12 mouse cellular contexts compared by ENCODE assay signal in genomic region chr3:66979491-66979890, GRCm38 (mm10). TPM values are rescaled to one million over a fixed set of nuclear protein-coding genes. Genes with fewer than 3 reads are reported as not detected.
DNase-seq lines count a peak whose midpoint lies in the region; ATAC-seq and TF ChIP-seq lines count a peak whose summit lies in the region.
"Had no signal": no experiment of that assay in that cellular context is flagged by ENCODE, and none has a peak within 500 bp of the region (broad histone marks: within the 10 kb centered on the region; RNA-seq: fewer than 3 reads in every experiment).

No protein-coding gene starts in this region.

- no peak overlapping the region for H3K4me2 ChIP-seq in intestine, embryonic 14.5 days (ENCODE audit: low read length)
- no peak overlapping the region for H3K4me2 ChIP-seq in intestine, embryonic 16.5 days (ENCODE audit: low read depth, low read length)
- peak overlapping the region; percentile 74 for H3K4me2 ChIP-seq in embryonic facial prominence, embryonic 13.5 days
- H3K4me2 ChIP-seq in hindbrain, postnatal 0 days (ENCODE audit: low read depth, low read length), result no peak overlapping the region

- TF ChIP-seq CTCF in hindbrain, postnatal 0 days (IDR thresholded peaks at IDR 0.05; ENCODE audit: low read depth), result no peak

- no peak overlapping the region for H3K4me3 ChIP-seq in intestine, embryonic 14.5 days (ENCODE audit: low read depth, low read length)
- H3K4me3 ChIP-seq in intestine, embryonic 16.5 days (ENCODE audit: low read length), result no peak overlapping the region
- H3K4me3 ChIP-seq in embryonic facial prominence, embryonic 13.5 days, result peak overlapping the region; percentile 63
- 0 out of 2 replicates have a peak overlapping the region, but pooled peaks have one; percentile 4 for H3K4me3 ChIP-seq in hindbrain, postnatal 0 days (ENCODE audit: low read length)

- no peaks in the 10 kb centered on the region for H3K36me3 ChIP-seq in intestine, embryonic 14.5 days (ENCODE audit: control insufficient read depth, insufficient read depth, low read length)
- H3K36me3 ChIP-seq in intestine, embryonic 16.5 days (ENCODE audit: control insufficient read depth, insufficient read depth, low read length), result no peaks in the 10 kb centered on the region
- H3K36me3 ChIP-seq in embryonic facial prominence, embryonic 13.5 days, result no peaks in the 10 kb centered on the region
- no peaks in the 10 kb centered on the region for H3K36me3 ChIP-seq in hindbrain, postnatal 0 days (ENCODE audit: insufficient read depth, low read length)

- no peak overlapping the region for H3K27ac ChIP-seq in intestine, embryonic 14.5 days (ENCODE audit: low read depth)
- H3K27ac ChIP-seq in intestine, embryonic 16.5 days (ENCODE audit: low read length), result no peak overlapping the region
- H3K27ac ChIP-seq in embryonic facial prominence, embryonic 13.5 days, result peak overlapping the region; percentile 73
- no peak overlapping the region for H3K27ac ChIP-seq in hindbrain, postnatal 0 days
- H3K27ac ChIP-seq: kidney, postnatal 0 days had no signal

- no peak overlapping the region for H3K9ac ChIP-seq in intestine, embryonic 14.5 days (ENCODE audit: low read length)
- no peak overlapping the region for H3K9ac ChIP-seq in intestine, embryonic 16.5 days (ENCODE audit: low read depth, low read length)
- H3K9ac ChIP-seq in embryonic facial prominence, embryonic 13.5 days, result peak overlapping the region; percentile 87
- no peak overlapping the region for H3K9ac ChIP-seq in hindbrain, postnatal 0 days (replicated peaks; ENCODE audit: low read length)

- H3K9me3 ChIP-seq in intestine, embryonic 14.5 days (ENCODE audit: control insufficient read depth, low read length), result no peaks in the 10 kb centered on the region
- no peaks in the 10 kb centered on the region for H3K9me3 ChIP-seq in intestine, embryonic 16.5 days (ENCODE audit: control insufficient read depth, low read length)
- no peaks in the 10 kb centered on the region for H3K9me3 ChIP-seq in embryonic facial prominence, embryonic 13.5 days
- H3K9me3 ChIP-seq in hindbrain, postnatal 0 days (ENCODE audit: low read length), result no peaks in the 10 kb centered on the region

- H3K27me3 ChIP-seq in intestine, embryonic 14.5 days (replicated peaks; ENCODE audit: control insufficient read depth, insufficient read depth, low read length), result peaks cover 100% of the 10 kb centered on the region
- H3K27me3 ChIP-seq in intestine, embryonic 16.5 days (replicated peaks; ENCODE audit: control insufficient read depth, insufficient read depth, low read length), result peaks cover 57% of the 10 kb centered on the region
- peaks cover 82% of the 10 kb centered on the region for H3K27me3 ChIP-seq in embryonic facial prominence, embryonic 13.5 days
- peaks cover 62% of the 10 kb centered on the region for H3K27me3 ChIP-seq in hindbrain, postnatal 0 days (ENCODE audit: insufficient read depth, low read length)

- H3K4me1 ChIP-seq in intestine, embryonic 14.5 days (replicated peaks; ENCODE audit: control insufficient read depth, insufficient read depth, low read length), result peaks cover 5% of the 10 kb centered on the region; the same call in 1 of the 2 replicates
- peaks cover 17% of the 10 kb centered on the region; the same call in 1 of the 2 replicates for H3K4me1 ChIP-seq in intestine, embryonic 16.5 days (ENCODE audit: control insufficient read depth, insufficient read depth, low read length)
- H3K4me1 ChIP-seq in embryonic facial prominence, embryonic 13.5 days, result peaks cover 22% of the 10 kb centered on the region
- H3K4me1 ChIP-seq in hindbrain, postnatal 0 days (ENCODE audit: insufficient read depth, low read length), result 0 out of 2 replicates have a peak, but pooled peaks cover 3% of the 10 kb centered on the region

- 3% methylated on average over 9 of the region's 9 CpGs for WGBS in intestine, embryonic 14.5 days
- WGBS in intestine, embryonic 16.5 days, result 2% methylated on average over 9 of the region's 9 CpGs
- WGBS in embryonic facial prominence, embryonic 13.5 days, result 2% methylated on average over 9 of the region's 9 CpGs
- WGBS in hindbrain, postnatal 0 days, result 4% methylated on average over 9 of the region's 9 CpGs

- ATAC-seq in intestine, embryonic 14.5 days (replicated peaks; ENCODE audit: low FRiP score, low TSS enrichment, low read depth), result no peak
- ATAC-seq in intestine, embryonic 16.5 days, result no peak
- ATAC-seq in embryonic facial prominence, embryonic 13.5 days (ENCODE audit: insufficient number of reproducible peaks, insufficient read depth, low FRiP score, low TSS enrichment, low read depth), result no peak
- no peak for ATAC-seq in hindbrain, postnatal 0 days

- intact Hi-C loops in gastrocnemius, postnatal 14 days (cut with DNase I; ENCODE audit: low total_unique reads), result no loop called here

- DNase-seq in intestine, embryonic 14.5 days (ENCODE audit: low spot score), result peak; percentile 66
- DNase-seq in hindbrain, postnatal 0 days (ENCODE audit: low spot score), result no peak
- DNase-seq in naive thymus-derived CD4-positive, alpha-beta T cell, adult 2 months (ENCODE audit: low read depth), result peak; percentile 21
- DNase-seq in gastrocnemius, postnatal 14 days, result no peak
- DNase-seq in natural killer cell, adult 2 months (ENCODE audit: low spot score in 2 of 2), result no peak
- DNase-seq in T-cell, adult 2 months (ENCODE audit: low spot score), result no peak
- DNase-seq: adrenal gland, adult 8-10 months; lung, postnatal 36 days; thymus, postnatal 14 days had no signal

RNA-seq across cellular contexts. Expression of gene Rsrc1, which starts 1.7 kb away (rescaled TPM):
- polyA plus RNA-seq in intestine, embryonic 14.5 days (2014; fragmentation: Nextera tagmentation; extraction: Ambion mirVana), result 32.7 and 36.0 TPM in 2 replicates
- polyA plus RNA-seq in intestine, embryonic 16.5 days (2015; fragmentation: Nextera tagmentation; extraction: Ambion mirVana), result 18.9 and 21.1 TPM in 2 replicates
- 44.5 and 49.7 TPM in 2 replicates for polyA plus RNA-seq in embryonic facial prominence, embryonic 13.5 days (2015; fragmentation: Nextera tagmentation; extraction: Ambion mirVana)
- total RNA-seq in hindbrain, postnatal 0 days (2014; rRNA removed), result 23.8 and 24.1 TPM in 2 replicates
- 31.4 and 33.3 TPM in 2 replicates for polyA plus RNA-seq in hindbrain, postnatal 0 days (2015; fragmentation: Nextera tagmentation; extraction: Ambion mirVana)
- 10 to 100 TPM; 17.0 to 19.1 TPM for total RNA-seq in gastrocnemius, postnatal 14 days (2021)

RNA-seq across cellular contexts. Expression of gene Shox2, which starts 2.1 kb away (rescaled TPM):
- polyA plus RNA-seq in intestine, embryonic 14.5 days (2014; fragmentation: Nextera tagmentation; extraction: Ambion mirVana), result 0.16 TPM in 1 of 2 replicates, not detected in the other
- polyA plus RNA-seq in intestine, embryonic 16.5 days (2015; fragmentation: Nextera tagmentation; extraction: Ambion mirVana), result 0.12 and 0.16 TPM in 2 replicates
- 30.9 and 44.3 TPM in 2 replicates for polyA plus RNA-seq in embryonic facial prominence, embryonic 13.5 days (2015; fragmentation: Nextera tagmentation; extraction: Ambion mirVana)
- 24.0 and 33.2 TPM in 2 replicates for total RNA-seq in hindbrain, postnatal 0 days (2014; rRNA removed)
- 13.8 and 17.6 TPM in 2 replicates for polyA plus RNA-seq in hindbrain, postnatal 0 days (2015; fragmentation: Nextera tagmentation; extraction: Ambion mirVana)
- 1 to 10 TPM; 4.3 TPM for total RNA-seq in gastrocnemius, postnatal 14 days (2021)

Comparison
In these comparisons a context has a peak if more than half of its experiments do, and no peak if none do; other contexts are left out.
1. DNase-seq: peak in intestine, embryonic 14.5 days (single experiment) and naive thymus-derived CD4-positive, alpha-beta T cell, adult 2 months (single experiment); none in hindbrain, postnatal 0 days (single experiment), gastrocnemius, postnatal 14 days (single experiment), natural killer cell, adult 2 months (0 of 2) and T-cell, adult 2 months (single experiment).
2. H3K4me3 ChIP-seq: peak in embryonic facial prominence, embryonic 13.5 days (single experiment) and hindbrain, postnatal 0 days (single experiment); none in intestine, embryonic 14.5 days (single experiment) and intestine, embryonic 16.5 days (single experiment).
3. RNA of gene Shox2, which starts 2.1 kb away (polyA plus RNA-seq): 30.9 to 44.3 TPM in embryonic facial prominence, embryonic 13.5 days and 13.8 to 17.6 TPM in hindbrain, postnatal 0 days; 0.12 to 0.16 TPM in intestine, embryonic 16.5 days and 0.16 TPM in intestine, embryonic 14.5 days; every median in the first group is over 10 times any median in the second.